Mouse (Mus musculus) liver, embryonic 13.5 days (tissue): ENCODE results near the gene Snrpd2. TPM values are rescaled to one million over a fixed set of nuclear protein-coding genes. Genes with fewer than 3 reads are reported as not detected.

ENCODE experiments used
- ATAC-seq: fragments of 200-750 bp; cut with Nextera tagmentation; 2 replicates; pipeline ENCODE4 v1.8.0; 2017; ENCODE audit warnings: low read depth, mild to moderate bottlenecking, moderate number of reproducible peaks, moderate library complexity
- DNase-seq: peaks from one replicate; pipeline ENCODE4 v3.0.0; 2022
- H3K27ac ChIP-seq: fragments of 300-500 bp; sonication (generic); 2 replicates; pipeline ENCODE4 v1.5.1; 2015; ENCODE audit warnings: moderate library complexity, mild to moderate bottlenecking, inconsistent platforms
- H3K27me3 ChIP-seq: fragments of 300-500 bp; sonication (generic); 2 replicates; pipeline ENCODE4 v1.6.1; 2015; ENCODE audit warnings: mild to moderate bottlenecking, inconsistent platforms
- H3K36me3 ChIP-seq: fragments of 300-500 bp; sonication (generic); 2 replicates; pipeline ENCODE4 v1.6.1; 2015; ENCODE audit warnings: mild to moderate bottlenecking, inconsistent platforms
- H3K4me1 ChIP-seq: fragments of 300-500 bp; sonication (generic); replicated peaks from 2 replicates; pipeline ENCODE4 v1.6.1; 2015; ENCODE audit warnings: inconsistent platforms
- H3K4me2 ChIP-seq: fragments of 300-500 bp; sonication (generic); 2 replicates; pipeline ENCODE4 v1.6.1; 2015; ENCODE audit warnings: inconsistent platforms, mild to moderate bottlenecking, moderate library complexity
- H3K4me3 ChIP-seq: fragments of 300-500 bp; sonication (generic); replicated peaks from 2 replicates; pipeline ENCODE4 v1.5.1; 2015; ENCODE audit warnings: mild to moderate bottlenecking, inconsistent platforms
- H3K9ac ChIP-seq: fragments of 300-500 bp; sonication (generic); 2 replicates; pipeline ENCODE4 v1.6.1; 2015; ENCODE audit warnings: mild to moderate bottlenecking, inconsistent platforms
- H3K9me3 ChIP-seq: fragments of 300-500 bp; sonication (generic); replicated peaks from 2 replicates; pipeline ENCODE4 v1.6.1; 2016; ENCODE audit warnings: inconsistent platforms
- WGBS: fragments of 180-500 bp; shearing (Covaris S2); methylation state at CpG from one replicate; pipeline ENCODE4 v1.1.7; 2015; ENCODE audit not compliant: insufficient replicate concordance; 5-methylcytosine and 5-hydroxymethylcytosine counted together
- polyA plus RNA-seq: library from polyadenylated mRNA; unstranded; fragments of >200 nt; fragmentation: Nextera tagmentation; extraction: Ambion mirVana; gene quantifications from 2 replicates; pipeline ENCODE4 v1.2.1, GENCODE M21; 2015

The Snrpd2 gene
- polyA plus RNA-seq, 1 experiment from 2014 or later: 89.4 TPM

GRCm38 (mm10) chr7:19165656-19166423 is 16.3 kb downstream of the Snrpd2 start, which contains the start of gene Gipr:
TSS of gene Gipr (minus strand) at chr7:19166127.
- ATAC-seq (0 out of 2 replicates have a peak, but pooled peaks have one; percentile 8), DNase-seq (no peak)
- Histone ChIP-seq H3K9ac (no peak within 1 kb of the TSS), H3K27ac (no peak within 1 kb of the TSS), H3K27me3 (peaks cover 77% of the 10 kb centered on the region), H3K36me3 (no peaks in the 10 kb centered on the region), H3K9me3 (0 out of 2 replicates have a peak, but pooled peaks cover 3% of the 10 kb centered on the region), H3K4me1 (peaks cover 29% of the 10 kb centered on the region), H3K4me3 (0 out of 2 replicates have a peak within 1 kb of the TSS, but pooled peaks have one; percentile 22), H3K4me2 (peak within 1 kb of the TSS; percentile 44)
- 9% methylated on average over 14 of the region's 14 CpGs for WGBS

GRCm38 (mm10) chr7:19166990-19167389 is 17.5 kb downstream of the Snrpd2 start:
- Histone ChIP-seq H3K27me3 (peaks cover 78% of the 10 kb centered on the region), H3K36me3 (no peaks in the 10 kb centered on the region), H3K27ac (no peak overlapping the region), H3K4me3 (no peak overlapping the region), H3K9me3 (0 out of 2 replicates have a peak, but pooled peaks cover 3% of the 10 kb centered on the region), H3K4me2 (no peak overlapping the region), H3K4me1 (peaks cover 32% of the 10 kb centered on the region), H3K9ac (no peak overlapping the region)
- 68% methylated on average over 3 of the region's 3 CpGs for WGBS
- DNase-seq (no peak), ATAC-seq (no peak)

- no peak for ATAC-seq
- H3K9me3 ChIP-seq: 0 out of 2 replicates have a peak, but pooled peaks cover 3% of the 10 kb centered on the region
- peaks cover 31% of the 10 kb centered on the region for H3K4me1 ChIP-seq
- no peak overlapping the region for H3K9ac ChIP-seq
- H3K4me2 ChIP-seq: no peak overlapping the region
- H3K27ac ChIP-seq: peak overlapping the region; percentile 34; the same call in 1 of the 2 replicates
- H3K27me3 ChIP-seq: peaks cover 77% of the 10 kb centered on the region
- DNase-seq: no peak
- H3K36me3 ChIP-seq: no peaks in the 10 kb centered on the region
- no peak overlapping the region for H3K4me3 ChIP-seq
- 49% methylated on average over 10 of the region's 10 CpGs for WGBS
These were observed 20.0 kb downstream of the Snrpd2 start for GRCm38 (mm10) chr7:19169506-19169905.

GRCm38 (mm10) chr7:19170142-19170541 is 20.6 kb downstream of the Snrpd2 start:
- H3K27ac ChIP-seq: peak overlapping the region; percentile 34; the same call in 1 of the 2 replicates
- peaks cover 25% of the 10 kb centered on the region for H3K4me1 ChIP-seq
- 0 out of 2 replicates have a peak, but pooled peaks cover 3% of the 10 kb centered on the region for H3K9me3 ChIP-seq
- ATAC-seq (0 out of 2 replicates have a peak, but pooled peaks have one; percentile 34), DNase-seq (no peak)
- H3K4me2 ChIP-seq: no peak overlapping the region
- 45% methylated on average over 8 of the region's 8 CpGs for WGBS
- H3K4me3 ChIP-seq: no peak overlapping the region
- no peaks in the 10 kb centered on the region for H3K36me3 ChIP-seq
- peaks cover 75% of the 10 kb centered on the region for H3K27me3 ChIP-seq
- H3K9ac ChIP-seq: no peak overlapping the region

GRCm38 (mm10) chr7:19171831-19172230 is 22.3 kb downstream of the Snrpd2 start:
- DNase-seq (no peak), ATAC-seq (no peak)
- Histone ChIP-seq H3K9me3 (0 out of 2 replicates have a peak, but pooled peaks cover 3% of the 10 kb centered on the region), H3K27me3 (peaks cover 80% of the 10 kb centered on the region), H3K9ac (0 out of 2 replicates have a peak overlapping the region, but pooled peaks have one; percentile 1), H3K4me2 (no peak overlapping the region), H3K36me3 (no peaks in the 10 kb centered on the region), H3K27ac (no peak overlapping the region), H3K4me1 (peaks cover 19% of the 10 kb centered on the region), H3K4me3 (no peak overlapping the region)
- WGBS: 26% methylated on average over 8 of the region's 8 CpGs

GRCm38 (mm10) chr7:19172874-19173273 is 23.4 kb downstream of the Snrpd2 start:
- DNase-seq (peak; percentile 59), ATAC-seq (peak; percentile 34; the same call in 1 of the 2 replicates)
- Histone ChIP-seq H3K4me1 (peaks cover 23% of the 10 kb centered on the region), H3K27ac (no peak overlapping the region), H3K4me2 (peak overlapping the region; percentile 38), H3K36me3 (no peaks in the 10 kb centered on the region), H3K4me3 (peak overlapping the region; percentile 7; the same call in 1 of the 2 replicates), H3K9me3 (no peaks in the 10 kb centered on the region), H3K27me3 (peaks cover 82% of the 10 kb centered on the region), H3K9ac (no peak overlapping the region; the same call in 1 of the 2 replicates)
- WGBS: 3% methylated on average over 17 of the region's 17 CpGs

GRCm38 (mm10) chr7:19175708-19176515 is 26.4 kb downstream of the Snrpd2 start, which contains the start of gene Eml2:
TSS of gene Eml2 (plus strand) at chr7:19176421.
- Histone ChIP-seq H3K9me3 (no peaks in the 10 kb centered on the region), H3K9ac (no peak within 1 kb of the TSS), H3K4me3 (0 out of 2 replicates have a peak within 1 kb of the TSS, but pooled peaks have one; percentile 8), H3K27me3 (peaks cover 87% of the 10 kb centered on the region), H3K27ac (no peak within 1 kb of the TSS), H3K4me1 (peaks cover 49% of the 10 kb centered on the region), H3K4me2 (no peak within 1 kb of the TSS), H3K36me3 (no peaks in the 10 kb centered on the region)
- ATAC-seq (no peak), DNase-seq (no peak)
- 3% methylated on average over 30 of the region's 30 CpGs for WGBS

- no peak for ATAC-seq
- no peak for DNase-seq
- H3K9ac ChIP-seq: no peak overlapping the region
- H3K4me3 ChIP-seq: 0 out of 2 replicates have a peak overlapping the region, but pooled peaks have one; percentile 8
- H3K36me3 ChIP-seq: no peaks in the 10 kb centered on the region
- peaks cover 55% of the 10 kb centered on the region for H3K4me1 ChIP-seq
- WGBS: 8% methylated on average over 21 of the region's 21 CpGs
- no peaks in the 10 kb centered on the region for H3K9me3 ChIP-seq
- no peak overlapping the region for H3K4me2 ChIP-seq
- peaks cover 87% of the 10 kb centered on the region for H3K27me3 ChIP-seq
- no peak overlapping the region for H3K27ac ChIP-seq
These were observed 27.0 kb downstream of the Snrpd2 start for GRCm38 (mm10) chr7:19176516-19176947.

- H3K4me2 ChIP-seq: no peak overlapping the region
- H3K4me1 ChIP-seq: peaks cover 55% of the 10 kb centered on the region
- no peak overlapping the region for H3K9ac ChIP-seq
- no peak for ATAC-seq
- H3K27me3 ChIP-seq: peaks cover 82% of the 10 kb centered on the region
- DNase-seq: no peak
- no peaks in the 10 kb centered on the region for H3K9me3 ChIP-seq
- WGBS: 53% methylated on average over 7 of the region's 7 CpGs
- H3K4me3 ChIP-seq: no peak overlapping the region
- H3K36me3 ChIP-seq: no peaks in the 10 kb centered on the region
- H3K27ac ChIP-seq: no peak overlapping the region
These were observed 27.7 kb downstream of the Snrpd2 start for GRCm38 (mm10) chr7:19177216-19177615.

GRCm38 (mm10) chr7:19178035-19178434 is 28.5 kb downstream of the Snrpd2 start:
- DNase-seq (no peak), ATAC-seq (no peak)
- Histone ChIP-seq H3K9ac (no peak overlapping the region), H3K9me3 (no peaks in the 10 kb centered on the region), H3K27me3 (peaks cover 73% of the 10 kb centered on the region), H3K4me3 (no peak overlapping the region), H3K36me3 (no peaks in the 10 kb centered on the region), H3K27ac (no peak overlapping the region), H3K4me1 (peaks cover 52% of the 10 kb centered on the region), H3K4me2 (no peak overlapping the region)
- WGBS: 13% methylated on average over 18 of the region's 18 CpGs
